20 mouse cellular contexts compared by ENCODE assay signal in the genomic region with DNA sequence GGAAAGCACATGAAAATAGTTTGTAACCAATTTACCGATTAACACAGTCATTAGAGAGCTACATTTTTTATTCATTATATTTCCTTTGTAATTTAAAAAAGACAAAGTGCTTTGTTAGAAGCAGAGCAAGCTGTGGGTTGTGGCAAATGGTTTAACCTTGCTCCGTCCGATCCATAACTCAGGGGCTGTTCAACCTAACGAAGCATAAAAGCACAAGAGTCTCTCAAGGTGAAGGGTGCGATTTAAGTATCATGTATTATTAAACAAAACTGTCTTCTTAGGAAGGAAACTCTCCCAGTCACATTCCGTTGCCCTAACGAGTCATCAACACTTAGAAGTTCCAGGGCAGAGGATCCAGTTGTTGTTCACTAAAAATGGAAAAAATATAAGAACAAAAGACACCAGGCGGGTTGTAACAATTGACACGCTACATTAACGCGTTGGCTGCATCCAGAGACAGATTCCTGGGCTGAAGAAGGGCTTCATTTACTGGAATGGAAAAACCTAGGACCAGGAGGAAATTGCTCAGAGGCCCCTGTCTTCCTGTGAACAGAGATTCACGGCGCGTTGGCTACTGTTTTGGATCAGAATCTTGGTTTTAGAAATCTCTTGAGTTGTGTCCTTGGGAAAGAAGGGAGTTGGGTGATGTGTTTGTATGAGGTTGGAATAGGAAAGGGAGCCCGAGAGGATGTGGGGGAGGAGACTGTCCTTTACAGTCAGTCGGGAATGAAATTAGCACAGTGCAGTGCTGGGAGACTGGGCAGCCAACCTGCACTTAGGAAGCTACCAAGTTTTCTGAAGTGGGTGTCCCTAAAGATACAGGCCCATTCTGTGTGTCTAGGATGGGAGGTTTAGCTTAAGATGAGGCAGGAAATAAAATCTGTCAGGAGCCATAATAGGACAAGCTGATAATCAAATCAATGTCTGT. TPM values are rescaled to one million over a fixed set of nuclear protein-coding genes. Genes with fewer than 3 reads are reported as not detected.
A peak's percentile ranks its signal among the peaks of the same experiment; 100 is the strongest.
DNase-seq lines count a peak whose midpoint lies in the region; ATAC-seq and TF ChIP-seq lines count a peak whose summit lies in the region.
"Had no signal": no experiment of that assay in that cellular context is flagged by ENCODE, and none has a peak within 500 bp of the region (broad histone marks: within the 10 kb centered on the region; RNA-seq: fewer than 3 reads in every experiment).

No protein-coding gene starts in this region.

- TF ChIP-seq EP300 in liver, postnatal 0 days (IDR thresholded peaks at IDR 0.05; ENCODE audit: low read depth): no peak
- no peak for TF ChIP-seq EP300 in stomach, postnatal 0 days (optimal IDR thresholded peaks at IDR 0.05)

- 67% methylated on average over 16 of the region's 16 CpGs for WGBS in heart, embryonic 15.5 days
- WGBS in liver, adult 2 months: 75% methylated on average over 16 of the region's 16 CpGs
- 59% methylated on average over 16 of the region's 16 CpGs for WGBS in liver, postnatal 0 days (ENCODE audit: insufficient replicate concordance)
- 72% methylated on average over 16 of the region's 16 CpGs for WGBS in stomach, embryonic 16.5 days
- WGBS in stomach, postnatal 0 days: 70% methylated on average over 16 of the region's 16 CpGs

- no peak overlapping the region for H3K4me3 ChIP-seq in heart, embryonic 15.5 days
- no peak overlapping the region for H3K4me3 ChIP-seq in liver, adult 2 months (ENCODE audit: insufficient read depth, low read depth, low read length)
- no peak overlapping the region for H3K4me3 ChIP-seq in liver, postnatal 0 days (ENCODE audit: low read depth, low read length)
- no peak overlapping the region for H3K4me3 ChIP-seq in stomach, embryonic 16.5 days (replicated peaks; ENCODE audit: low read length)
- H3K4me3 ChIP-seq in stomach, postnatal 0 days (ENCODE audit: low read depth, low read length): no peak overlapping the region
- H3K4me3 ChIP-seq: forebrain, embryonic 13.5 days; limb, embryonic 12.5 days; liver, embryonic 15.5 days; megakaryocyte, embryonic 14.5 days; neural tube, embryonic 12.5 days had no signal

- H3K4me1 ChIP-seq in heart, embryonic 15.5 days (replicated peaks): peaks cover 9% of the 10 kb centered on the region; the same call in 1 of the 2 replicates
- H3K4me1 ChIP-seq in liver, adult 2 months (ENCODE audit: control insufficient read depth, insufficient read depth, low read length): no peaks in the 10 kb centered on the region
- H3K4me1 ChIP-seq in liver, postnatal 0 days (ENCODE audit: insufficient read depth): 0 out of 2 replicates have a peak, but pooled peaks cover 1% of the 10 kb centered on the region
- H3K4me1 ChIP-seq in stomach, embryonic 16.5 days (ENCODE audit: control insufficient read depth, insufficient read depth, low read length): no peaks in the 10 kb centered on the region
- no peaks in the 10 kb centered on the region for H3K4me1 ChIP-seq in stomach, postnatal 0 days (replicated peaks; ENCODE audit: control insufficient read depth, insufficient read depth)
- H3K4me1 ChIP-seq: forebrain, embryonic 13.5 days; limb, embryonic 12.5 days; liver, embryonic 15.5 days; megakaryocyte, embryonic 14.5 days had no signal

- no peak overlapping the region for H3K4me2 ChIP-seq in heart, embryonic 15.5 days
- H3K4me2 ChIP-seq in liver, postnatal 0 days (ENCODE audit: low read depth, low read length): no peak overlapping the region
- H3K4me2 ChIP-seq in stomach, embryonic 16.5 days (ENCODE audit: low read depth, low read length): no peak overlapping the region
- no peak overlapping the region for H3K4me2 ChIP-seq in stomach, postnatal 0 days (replicated peaks; ENCODE audit: low read depth)
- H3K4me2 ChIP-seq: forebrain, embryonic 13.5 days; limb, embryonic 12.5 days; liver, embryonic 15.5 days; neural tube, embryonic 12.5 days had no signal

- no peak for TF ChIP-seq POLR2A in liver, adult 2 months (IDR thresholded peaks at IDR 0.05; ENCODE audit: extremely low read depth, insufficient read depth, low read length)

- H3K79me2 ChIP-seq in liver, adult 2 months (ENCODE audit: control insufficient read depth, insufficient read depth, low read length): no peaks in the 10 kb centered on the region

- no peak overlapping the region for H3K9ac ChIP-seq in heart, embryonic 15.5 days
- no peak overlapping the region for H3K9ac ChIP-seq in liver, adult 2 months (ENCODE audit: low read depth, low read length)
- H3K9ac ChIP-seq in liver, postnatal 0 days (replicated peaks): no peak overlapping the region
- H3K9ac ChIP-seq in stomach, embryonic 16.5 days (ENCODE audit: low read length): no peak overlapping the region
- no peak overlapping the region for H3K9ac ChIP-seq in stomach, postnatal 0 days (ENCODE audit: low read length)
- H3K9ac ChIP-seq: forebrain, embryonic 13.5 days; limb, embryonic 12.5 days; liver, embryonic 15.5 days; neural tube, embryonic 12.5 days had no signal

- H3K36me3 ChIP-seq in heart, embryonic 15.5 days: no peaks in the 10 kb centered on the region
- no peaks in the 10 kb centered on the region for H3K36me3 ChIP-seq in liver, adult 2 months (ENCODE audit: control insufficient read depth, insufficient read depth, low read length)
- H3K36me3 ChIP-seq in liver, postnatal 0 days (replicated peaks; ENCODE audit: insufficient read depth, low read length): no peaks in the 10 kb centered on the region
- no peaks in the 10 kb centered on the region for H3K36me3 ChIP-seq in stomach, embryonic 16.5 days (ENCODE audit: control insufficient read depth, insufficient read depth, low read length)
- H3K36me3 ChIP-seq in stomach, postnatal 0 days (ENCODE audit: control insufficient read depth, insufficient read depth, low read length): no peaks in the 10 kb centered on the region
- H3K36me3 ChIP-seq: limb, embryonic 12.5 days; liver, embryonic 15.5 days; neural tube, embryonic 12.5 days had no signal

- no peak for TF ChIP-seq CTCF in liver, adult 2 months (IDR thresholded peaks at IDR 0.05; ENCODE audit: low read depth, low read length)
- no peak for TF ChIP-seq CTCF in liver, postnatal 0 days (IDR thresholded peaks at IDR 0.05; ENCODE audit: low read depth)
- TF ChIP-seq CTCF in stomach, postnatal 0 days (IDR thresholded peaks at IDR 0.05; ENCODE audit: low read depth): no peak

- no peaks in the 10 kb centered on the region for H3K27me3 ChIP-seq in heart, embryonic 15.5 days
- no peaks in the 10 kb centered on the region for H3K27me3 ChIP-seq in liver, adult 2 months (ENCODE audit: control insufficient read depth, insufficient read depth, low read length)
- H3K27me3 ChIP-seq in liver, postnatal 0 days (ENCODE audit: insufficient read depth, low read length): no peaks in the 10 kb centered on the region
- no peaks in the 10 kb centered on the region for H3K27me3 ChIP-seq in stomach, embryonic 16.5 days (ENCODE audit: control insufficient read depth, insufficient read depth, low read length)
- H3K27me3 ChIP-seq in stomach, postnatal 0 days (ENCODE audit: control insufficient read depth, insufficient read depth, low read length): no peaks in the 10 kb centered on the region
- H3K27me3 ChIP-seq: forebrain, embryonic 13.5 days; limb, embryonic 12.5 days; liver, embryonic 15.5 days; neural tube, embryonic 12.5 days had no signal

- DNase-seq in frontal cortex, postnatal 36 days (ENCODE audit: low spot score in 2 of 2): no peak
- DNase-seq in heart, adult 18-20 months: no peak
- DNase-seq in liver, adult 2 months (ENCODE audit: extremely low read depth, low read depth, low spot score): no peak
- DNase-seq in liver, postnatal 0 days: no peak
- DNase-seq in stomach, postnatal 0 days (ENCODE audit: low spot score): no peak
- DNase-seq: adrenal gland, postnatal 25 days; cerebellum, adult 9-11 months; right cerebral cortex, adult 18-20 months; thymus, postnatal 36 days had no signal

- no peaks in the 10 kb centered on the region for H3K9me3 ChIP-seq in heart, embryonic 15.5 days (replicated peaks)
- no peaks in the 10 kb centered on the region for H3K9me3 ChIP-seq in liver, postnatal 0 days (ENCODE audit: low read length)
- H3K9me3 ChIP-seq in stomach, embryonic 16.5 days (replicated peaks; ENCODE audit: control insufficient read depth, low read length): no peaks in the 10 kb centered on the region
- no peaks in the 10 kb centered on the region for H3K9me3 ChIP-seq in stomach, postnatal 0 days (ENCODE audit: control insufficient read depth, low read length)
- H3K9me3 ChIP-seq: forebrain, embryonic 13.5 days; limb, embryonic 12.5 days; liver, embryonic 15.5 days; megakaryocyte, embryonic 14.5 days; neural tube, embryonic 12.5 days had no signal

- H3K27ac ChIP-seq in heart, embryonic 15.5 days: peak overlapping the region; percentile 61
- peak overlapping the region; percentile 22 for H3K27ac ChIP-seq in liver, adult 2 months (replicated peaks; ENCODE audit: insufficient read depth, low read depth, low read length)
- no peak overlapping the region for H3K27ac ChIP-seq in liver, postnatal 0 days (ENCODE audit: low read depth)
- H3K27ac ChIP-seq in stomach, embryonic 16.5 days (ENCODE audit: low read length): peak overlapping the region; percentile 14; the same call in 1 of the 2 replicates
- no peak overlapping the region for H3K27ac ChIP-seq in stomach, postnatal 0 days (replicated peaks)
- H3K27ac ChIP-seq: forebrain, embryonic 13.5 days; limb, embryonic 12.5 days; liver, embryonic 15.5 days; neural tube, embryonic 12.5 days had no signal

- ATAC-seq in frontal cortex, adult (ENCODE audit: low TSS enrichment): peak; percentile 78
- 0 out of 2 replicates have a peak, but pooled peaks have one; percentile 50 for ATAC-seq in heart, embryonic 15.5 days (replicated peaks; ENCODE audit: insufficient number of reproducible peaks, insufficient read depth, low FRiP score, low read depth)
- ATAC-seq in liver, postnatal 0 days: no peak
- no peak for ATAC-seq in stomach, embryonic 16.5 days (ENCODE audit: insufficient read depth, low FRiP score)
- no peak for ATAC-seq in stomach, postnatal 0 days (ENCODE audit: low FRiP score, low TSS enrichment)
- ATAC-seq: activated CD4-positive, CD25-positive, alpha-beta regulatory T cell, adult 4 months; forebrain, embryonic 13.5 days; inflammation-experienced regulatory T-cells, adult 6 months had no signal

RNA-seq across cellular contexts. Expression of a gene that starts 17.3 kb away (rescaled TPM):
- polyA plus RNA-seq in heart, embryonic 15.5 days (2015; fragmentation: Nextera tagmentation; extraction: Ambion mirVana): 0.58 and 0.62 TPM in 2 replicates
- total RNA-seq in heart, adult 18-20 months (2021): 10 to 100 TPM; 14.1 to 14.9 TPM
- total RNA-seq in liver, adult 2 months (2014; rRNA removed): 0.74 and 1.1 TPM in 2 replicates
- 0.47 and 0.56 TPM in 2 replicates for polyA plus RNA-seq in liver, adult 2 months (2012; rRNA removed)
- 0.33 and 0.39 TPM in 2 replicates for polyA plus RNA-seq in liver, postnatal 0 days (2015; fragmentation: Nextera tagmentation; extraction: Ambion mirVana)
- polyA plus RNA-seq in stomach, embryonic 16.5 days (2015; fragmentation: Nextera tagmentation; extraction: Ambion mirVana): 0.62 and 0.65 TPM in 2 replicates
- 0.25 and 0.33 TPM in 2 replicates for polyA plus RNA-seq in stomach, postnatal 0 days (2015; fragmentation: Nextera tagmentation; extraction: Ambion mirVana)
- total RNA-seq: CH12.LX had no signal
- polyA plus RNA-seq: activated CD4-positive, CD25-positive, alpha-beta regulatory T cell, adult 4 months had no signal

Comparison
In these comparisons a context has a peak if more than half of its experiments do, and no peak if none do; other contexts are left out.
1. H3K27ac ChIP-seq: peak in heart, embryonic 15.5 days (single experiment), liver, adult 2 months (single experiment) and stomach, embryonic 16.5 days (single experiment); none in liver, postnatal 0 days (single experiment) and stomach, postnatal 0 days (single experiment).
2. ATAC-seq: peak in frontal cortex, adult (single experiment) and heart, embryonic 15.5 days (single experiment); none in liver, postnatal 0 days (single experiment), stomach, embryonic 16.5 days (single experiment) and stomach, postnatal 0 days (single experiment).